Mouse (Mus musculus) mouse embryonic stem cell (cell line): ENCODE results near the gene Shc1.

ENCODE experiments used
- in situ Hi-C, 2 experiments: fragments of 300-500 bp; cut with MboI; formaldehyde crosslinking; loops; 1 replicate in 1 of 2; 3 replicates in 1 of 2; pipeline ENCODE4 v1.14.3; 2019 to 2020; ENCODE audit warnings: low sequenced_read_pairs in 2 of 2, low pct_unique_long_range_greater_than_20kb in 1 of 2, mixed read lengths in 1 of 2; ENCODE audit not compliant: unreplicated experiment in 1 of 2

The Shc1 gene

DNA sequence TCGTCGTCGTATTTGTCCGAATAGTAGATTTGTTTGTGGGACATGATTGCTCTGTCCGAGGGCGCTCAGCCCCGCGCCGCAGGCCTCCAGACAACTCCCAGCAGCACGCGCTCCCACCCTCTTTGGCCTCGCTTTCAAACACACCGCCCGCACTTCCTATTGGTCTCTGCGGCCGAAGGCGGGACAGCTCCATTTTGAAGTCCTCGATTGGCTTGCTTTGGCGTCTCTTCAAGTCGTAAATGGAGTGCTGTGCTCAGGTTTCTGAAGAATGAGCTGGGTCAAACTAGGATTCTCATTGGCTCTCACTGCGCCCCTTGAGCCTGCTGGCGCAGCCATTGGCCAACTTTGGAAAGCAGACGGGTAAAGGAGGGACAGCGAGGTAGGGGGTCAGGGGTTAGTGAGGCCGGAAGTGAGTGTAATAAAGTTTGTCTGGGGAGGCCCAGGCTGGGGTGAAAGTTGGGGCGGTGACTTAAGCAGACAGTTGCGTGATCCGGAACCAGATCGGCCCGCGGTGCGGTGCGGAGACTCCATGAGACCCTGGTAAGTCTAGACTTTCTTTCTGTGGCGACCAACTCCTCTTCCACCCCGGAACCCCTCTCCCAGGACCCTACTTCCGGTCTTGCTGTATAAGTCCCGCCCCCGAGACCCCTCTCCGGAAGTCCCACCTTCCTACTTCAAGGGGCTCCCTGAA is at the start of gene Shc1, which contains the start of gene Cks1b:
Shc1 (plus strand) TSS at position 274 of the 691 bp plus-strand sequence.
Cks1b (minus strand) TSS at position 214 of the 691 bp plus-strand sequence.
- in situ Hi-C loops = no loop called here

DNA sequence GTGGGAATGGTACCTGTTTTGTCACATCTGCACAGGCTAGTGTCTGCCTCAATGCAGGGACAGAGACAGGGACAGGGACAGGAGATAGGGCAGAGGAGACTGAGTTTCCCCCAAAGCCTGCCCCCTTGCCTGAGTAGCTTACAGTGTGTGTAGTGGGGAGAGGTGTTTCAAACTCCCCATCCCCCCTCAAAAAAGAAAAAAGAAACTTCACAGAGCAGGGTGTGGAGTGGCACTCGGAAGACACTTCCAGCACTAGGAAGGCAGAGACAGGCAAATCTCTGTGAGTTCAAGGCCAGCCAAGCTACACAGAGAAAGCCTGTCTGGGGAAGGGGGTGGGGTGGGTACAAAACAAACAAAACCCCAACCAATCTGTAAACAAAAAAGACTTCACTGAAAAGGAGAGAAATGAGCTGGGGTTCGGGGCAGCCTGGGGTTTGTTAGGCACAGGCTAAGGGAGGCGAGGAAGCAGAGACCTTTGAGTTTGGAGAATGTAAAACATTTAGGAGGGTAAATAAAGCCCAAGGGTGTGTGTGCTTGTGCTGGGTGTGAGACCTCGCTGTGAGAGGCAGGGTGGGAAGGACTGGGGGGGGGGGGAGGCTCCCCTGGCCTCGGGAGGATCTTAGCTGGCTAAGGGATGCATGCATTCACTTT is 44.5 kb upstream of the Shc1 start:
- in situ Hi-C loops = no loop called here

DNA sequence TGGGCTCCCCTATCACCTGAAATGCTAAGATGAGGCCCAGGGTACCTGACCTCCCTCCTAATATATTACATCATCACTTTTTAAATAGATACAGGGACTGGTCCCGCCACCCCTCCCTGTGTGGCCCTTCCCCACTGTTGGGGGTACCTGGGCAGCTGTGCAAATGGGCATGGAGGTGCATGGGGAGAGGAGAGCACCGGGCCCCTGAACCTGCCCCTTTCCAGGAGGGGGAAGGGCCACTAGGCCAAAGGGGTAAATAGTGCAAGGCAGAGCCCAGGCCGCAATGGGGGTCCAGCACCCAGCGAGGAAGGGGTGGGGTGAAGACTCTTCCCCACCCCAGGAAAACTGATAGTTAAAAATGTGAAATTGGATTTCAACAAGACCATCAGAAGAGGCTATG is 40.4 kb upstream of the Shc1 start:
- in situ Hi-C loops = no loop called here

DNA sequence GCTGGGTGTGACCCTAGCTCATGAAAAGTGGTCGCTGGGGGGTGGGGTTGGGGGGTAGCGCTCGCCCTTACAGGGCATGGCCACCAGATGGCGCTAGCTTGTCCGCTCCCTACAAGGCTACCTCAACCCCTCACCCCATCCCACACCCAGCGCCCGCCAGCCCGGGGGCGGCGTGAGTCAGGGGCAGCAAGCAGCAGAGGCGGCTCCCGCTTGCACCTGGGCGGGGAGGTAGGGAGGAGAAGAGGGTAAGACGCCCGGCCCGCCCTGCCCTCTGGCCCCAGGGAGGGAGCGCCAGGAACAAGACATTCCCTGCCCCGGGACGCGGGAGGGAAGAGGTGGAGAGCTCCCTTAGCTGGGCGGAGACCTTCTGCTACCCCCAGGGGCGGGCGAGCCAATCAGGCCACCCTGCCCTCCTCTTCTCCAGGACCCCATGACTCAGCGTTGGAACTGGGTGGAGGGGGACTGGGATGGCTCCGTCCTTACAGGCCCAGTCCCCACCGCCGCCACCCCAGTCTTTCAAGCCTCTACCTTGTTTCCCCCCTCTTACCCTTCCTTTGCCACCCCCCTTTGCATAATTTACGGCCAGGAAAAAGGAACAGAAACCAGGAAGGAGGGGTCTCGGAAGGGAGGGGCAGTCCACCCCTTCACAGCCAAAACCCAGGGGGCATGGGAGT is 39.7 kb upstream of the Shc1 start:
- in situ Hi-C loops = no loop called here

DNA sequence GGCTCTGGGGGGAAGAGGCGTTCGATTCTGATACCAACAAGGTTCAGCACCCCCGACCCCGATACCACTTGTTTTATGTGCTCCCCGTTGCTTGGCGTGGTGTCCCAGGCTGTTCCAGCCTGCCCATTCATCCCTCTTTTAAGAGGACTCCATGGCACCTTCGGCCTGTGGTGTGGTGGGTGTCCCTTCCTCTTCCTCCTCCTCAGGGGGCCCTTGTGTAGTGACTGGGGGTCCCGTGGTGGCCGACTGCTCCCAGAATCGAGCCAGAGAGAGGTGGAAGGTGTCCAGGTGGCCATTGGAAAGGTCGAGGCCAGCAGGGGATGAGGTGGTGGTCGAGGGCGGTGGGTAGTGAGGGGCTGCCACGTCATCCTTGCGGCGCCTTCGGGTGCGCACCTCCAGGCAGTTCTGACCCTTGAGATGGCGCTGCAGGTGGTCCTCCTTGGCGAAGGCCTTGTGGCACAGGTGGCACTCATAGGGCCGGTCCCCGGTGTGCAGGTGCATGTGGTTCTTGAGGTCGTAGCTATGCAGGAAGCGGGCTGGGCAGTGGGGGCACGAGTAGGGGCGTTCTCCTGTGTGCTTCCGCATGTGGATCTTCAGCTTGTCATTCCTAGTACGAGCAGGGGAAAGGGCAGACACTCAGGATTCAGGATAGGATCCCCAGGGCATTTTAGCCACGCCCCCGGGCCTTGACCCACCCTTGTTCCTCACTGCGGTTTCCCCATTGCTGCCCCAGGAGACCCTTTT is 38.7 kb upstream of the Shc1 start:
- in situ Hi-C loops = no loop called here

DNA sequence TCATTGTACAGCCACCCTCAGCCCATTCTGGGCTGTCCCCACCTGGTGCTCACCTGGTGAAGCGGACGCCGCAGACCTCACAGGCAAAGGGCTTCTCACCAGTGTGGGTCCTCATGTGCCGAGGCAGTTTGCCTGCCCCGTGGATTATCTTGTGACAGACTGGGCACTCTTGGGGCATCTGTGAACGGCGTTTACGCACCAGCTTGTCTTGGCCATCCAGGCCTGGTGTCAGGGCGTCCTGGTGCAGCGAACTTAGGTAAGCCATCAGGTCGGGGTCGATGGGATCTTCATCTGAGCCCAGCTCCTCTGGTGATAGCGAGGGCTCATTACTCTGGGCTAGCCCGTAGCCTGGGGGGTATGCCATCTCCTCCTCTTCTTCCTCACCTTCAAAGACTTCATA is 38.0 kb upstream of the Shc1 start:
- in situ Hi-C loops = no loop called here

DNA sequence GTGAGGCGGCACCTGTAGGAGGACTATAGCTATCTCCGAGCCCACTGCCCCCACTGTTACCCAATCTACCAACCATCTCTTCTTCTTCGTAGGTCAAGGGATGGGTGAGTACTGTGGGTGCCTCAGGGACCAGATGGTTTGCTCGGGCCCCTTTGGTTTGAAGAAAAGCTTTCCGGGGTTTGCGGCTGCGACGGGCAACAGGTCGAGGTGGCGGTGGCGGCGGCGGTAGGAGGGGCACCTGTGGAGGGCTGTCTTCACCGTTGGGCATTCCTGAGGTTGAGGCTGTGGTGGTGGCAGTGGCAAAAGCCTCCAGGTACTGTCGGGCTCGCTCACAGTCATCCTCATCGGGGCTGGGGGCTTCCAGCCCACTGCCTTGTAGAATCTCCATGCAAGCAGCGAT is 37.5 kb upstream of the Shc1 start:
- in situ Hi-C loops = no loop called here

DNA sequence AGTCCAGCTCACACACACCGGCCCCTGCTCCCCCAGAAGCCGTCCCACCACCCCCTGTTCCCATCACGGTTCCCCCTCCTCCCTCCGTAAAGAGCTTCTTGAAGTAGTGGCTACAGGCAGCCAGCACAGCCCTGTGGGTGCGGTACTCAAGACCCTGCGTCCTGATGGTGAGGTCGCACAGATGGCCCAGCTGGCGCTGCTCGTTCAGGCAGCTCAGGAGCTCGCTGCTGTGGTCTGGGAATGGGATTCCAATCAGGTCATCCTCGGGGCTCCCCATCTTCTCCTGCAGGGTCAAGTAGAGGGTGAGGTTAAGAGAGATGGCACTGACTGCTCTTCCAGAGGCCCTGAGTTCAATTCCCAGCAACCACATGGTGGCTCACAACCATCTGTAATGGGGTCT is 37.0 kb upstream of the Shc1 start:
- in situ Hi-C loops = no loop called here

DNA sequence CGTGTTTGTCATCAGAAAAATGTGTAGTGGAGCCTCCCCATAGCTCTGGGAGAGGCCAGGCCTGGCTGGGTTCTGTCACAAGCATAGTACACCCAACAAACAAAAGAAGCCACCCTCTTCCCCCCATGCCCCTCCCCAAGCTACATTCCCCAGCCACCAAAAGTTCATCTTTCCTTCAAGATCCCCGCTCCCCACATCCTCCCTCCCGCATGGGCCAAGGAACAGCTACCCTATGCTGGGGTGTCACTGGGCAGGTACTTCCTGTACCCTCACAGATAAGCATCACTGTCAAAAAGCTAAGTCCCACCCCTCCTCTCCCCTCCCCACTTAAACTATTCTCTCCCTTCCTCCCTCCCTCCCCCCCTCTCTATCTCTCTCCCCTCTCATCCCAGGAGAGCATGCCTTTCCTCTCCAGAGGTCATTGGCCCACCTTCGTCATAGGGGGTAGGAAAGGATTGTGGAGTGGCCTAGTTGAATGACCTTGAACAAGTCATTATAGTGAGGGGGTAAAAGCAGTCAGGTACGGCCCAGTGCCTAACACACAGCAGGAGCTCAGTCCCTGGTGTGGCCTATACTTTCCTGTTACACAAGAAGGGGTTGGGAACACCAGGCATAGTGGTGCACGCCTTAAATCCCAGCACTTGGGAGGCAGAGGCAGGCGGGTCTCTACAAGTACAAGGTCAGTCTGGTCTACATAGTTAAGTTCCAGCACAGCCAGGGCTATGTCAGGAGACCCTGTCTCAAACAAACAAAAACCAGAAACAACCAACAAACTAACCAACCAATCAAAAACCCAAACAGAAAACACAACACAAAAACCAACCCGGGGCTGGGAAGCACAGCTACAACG is 36.0 kb upstream of the Shc1 start:
- in situ Hi-C loops = no loop called here

DNA sequence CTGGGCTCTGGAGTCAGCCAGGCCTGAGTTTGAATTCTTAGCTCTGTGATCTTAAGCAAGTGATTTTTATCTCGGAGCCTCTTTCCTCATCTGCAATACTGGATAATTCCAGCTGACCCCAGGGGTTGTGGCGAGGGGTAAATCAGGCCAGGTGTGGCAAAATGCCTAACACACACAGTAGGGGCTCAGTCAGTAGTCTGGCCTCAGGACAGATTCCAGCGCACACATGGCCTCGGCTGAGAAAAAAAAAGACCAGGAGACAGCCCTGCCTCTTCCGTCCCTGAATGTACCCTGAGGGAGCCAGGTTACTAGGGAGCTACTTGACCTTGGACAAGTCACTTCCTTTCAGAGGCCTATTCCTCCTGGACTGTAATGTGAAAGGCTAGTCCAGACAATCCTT is 35.3 kb upstream of the Shc1 start:
- in situ Hi-C loops = no loop called here

DNA sequence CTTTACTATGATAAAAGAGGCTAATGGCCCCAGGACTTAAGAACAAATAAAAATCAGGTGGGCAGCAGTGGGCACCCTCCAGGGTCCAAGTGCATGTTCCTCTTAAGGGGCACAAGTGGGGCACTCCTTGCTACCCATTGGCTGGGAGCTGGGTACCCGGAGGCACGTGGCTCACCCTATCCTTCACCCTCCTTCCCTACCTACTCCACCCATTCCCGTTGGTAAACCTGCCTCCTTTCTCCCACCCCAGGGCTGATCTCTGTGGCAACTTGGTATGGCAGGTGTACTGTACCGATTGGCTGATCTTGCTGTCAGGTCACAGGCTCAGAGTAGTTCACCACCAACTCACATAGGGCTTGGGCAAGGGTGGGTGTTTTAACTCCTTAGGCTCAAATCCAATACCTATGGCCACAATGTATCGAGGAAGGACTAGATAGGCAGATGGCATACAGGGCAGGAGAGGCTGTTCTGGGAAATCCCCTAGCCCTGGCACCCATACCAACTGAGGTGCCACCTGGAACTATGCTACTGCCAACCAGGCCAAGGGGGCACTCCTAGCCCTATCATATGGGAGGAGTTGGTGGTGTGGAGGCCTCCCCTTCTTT is 34.5 kb upstream of the Shc1 start:
- in situ Hi-C loops = no loop called here

DNA sequence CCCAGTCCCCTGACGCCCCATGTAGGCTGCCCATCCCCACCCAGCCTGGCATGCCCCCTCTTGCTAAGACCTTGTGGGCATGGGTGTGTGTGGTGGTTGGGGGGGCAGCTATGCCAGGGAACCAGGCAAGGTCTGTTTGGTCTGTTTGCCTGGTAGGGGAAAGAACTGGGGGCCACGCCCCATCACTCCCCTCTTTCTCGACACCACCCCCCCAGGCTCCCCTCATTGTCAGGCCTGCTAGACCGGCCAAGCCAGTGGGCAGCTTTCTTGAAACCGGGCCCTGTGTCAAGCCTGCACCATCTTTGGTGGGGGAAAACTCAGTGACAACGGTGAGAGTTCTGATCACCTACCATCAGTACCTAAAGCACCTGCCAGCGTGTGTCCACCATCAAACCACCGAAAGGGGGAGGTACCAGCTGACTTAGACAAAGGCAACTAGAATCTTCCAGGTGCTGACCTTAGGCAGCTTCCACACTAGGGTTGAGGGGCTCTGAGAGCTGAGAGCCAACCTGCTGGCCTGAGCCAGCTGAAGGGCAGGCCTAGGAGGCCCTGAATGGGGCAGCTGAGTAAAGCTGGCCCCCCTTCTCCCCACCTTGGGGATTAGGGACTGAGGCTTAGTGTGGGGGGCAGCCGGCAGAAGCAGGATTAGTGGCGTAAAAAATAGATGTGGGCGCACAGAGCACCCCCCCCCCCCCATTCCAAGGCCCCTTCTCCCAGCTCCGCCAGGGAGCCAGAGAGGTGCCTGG is 33.7 kb upstream of the Shc1 start:
- in situ Hi-C loops = no loop called here

DNA sequence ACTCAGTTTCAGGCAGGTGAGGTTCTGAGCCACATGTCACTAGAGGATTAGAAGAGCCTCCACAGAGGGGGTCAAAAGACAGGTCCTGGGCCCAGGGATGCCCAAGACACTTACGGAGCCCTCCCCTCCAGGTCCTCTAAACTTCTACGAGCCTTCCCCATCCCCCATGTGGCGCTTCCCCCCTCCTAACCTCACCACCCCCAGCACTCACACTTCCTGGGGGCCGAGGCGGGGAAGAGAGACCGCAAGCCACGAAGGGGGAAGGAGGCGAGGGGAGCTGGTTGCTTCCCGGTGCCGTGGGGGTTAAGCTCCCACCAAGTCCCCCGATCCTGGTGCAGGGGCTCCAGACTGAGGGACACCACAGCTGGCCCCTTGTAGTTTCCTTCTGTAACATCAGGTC is 32.8 kb upstream of the Shc1 start:
- in situ Hi-C loops = no loop called here

DNA sequence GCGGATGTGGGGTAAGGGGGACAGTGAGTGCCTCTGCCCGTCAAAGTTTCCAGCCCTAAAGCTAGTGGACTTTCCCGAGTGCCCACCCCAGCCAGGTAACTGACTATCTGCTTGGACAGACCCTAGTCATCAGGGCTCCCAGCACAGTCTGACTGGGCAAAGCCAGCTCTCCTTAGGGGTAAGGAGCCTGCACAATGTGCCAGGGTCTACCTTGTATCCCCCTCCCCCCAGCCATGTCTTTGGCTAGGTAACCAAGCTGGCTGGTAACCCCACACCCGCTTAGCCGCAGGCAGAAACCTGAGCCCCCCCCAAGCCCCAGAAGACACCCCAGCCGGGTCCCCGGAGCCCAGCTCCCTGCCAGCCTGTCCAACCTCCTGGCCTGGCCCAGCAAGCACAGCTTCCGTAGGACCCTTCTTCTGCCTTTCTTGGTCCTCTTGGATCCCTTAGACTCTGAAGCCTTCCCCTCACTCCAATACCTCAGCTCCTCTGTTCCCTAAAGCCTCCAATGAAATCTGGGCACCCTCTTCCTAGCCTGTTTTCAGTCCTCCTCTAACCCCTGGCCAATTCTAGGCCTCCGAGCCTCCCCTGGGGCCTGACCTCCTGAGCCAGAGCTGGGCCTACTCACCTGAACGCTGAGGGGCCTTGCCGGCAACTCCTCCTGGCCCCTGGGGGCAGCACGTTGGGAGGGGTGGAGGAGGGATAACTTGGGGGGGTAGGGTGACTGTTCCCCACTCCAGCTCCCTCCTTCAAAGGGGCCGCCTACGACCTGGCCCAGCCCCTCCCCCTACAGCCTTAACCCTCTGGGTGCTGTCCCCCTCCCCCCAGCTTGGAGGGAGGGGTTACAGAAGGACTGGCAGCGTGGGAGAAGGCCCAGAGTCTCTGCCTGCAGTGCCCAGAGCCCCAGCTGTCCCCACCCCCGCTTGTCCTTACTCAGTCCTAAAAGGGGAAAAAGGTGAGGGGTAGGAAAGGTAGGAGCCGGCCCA is 31.5 kb upstream of the Shc1 start:
- in situ Hi-C loops = no loop called here

DNA sequence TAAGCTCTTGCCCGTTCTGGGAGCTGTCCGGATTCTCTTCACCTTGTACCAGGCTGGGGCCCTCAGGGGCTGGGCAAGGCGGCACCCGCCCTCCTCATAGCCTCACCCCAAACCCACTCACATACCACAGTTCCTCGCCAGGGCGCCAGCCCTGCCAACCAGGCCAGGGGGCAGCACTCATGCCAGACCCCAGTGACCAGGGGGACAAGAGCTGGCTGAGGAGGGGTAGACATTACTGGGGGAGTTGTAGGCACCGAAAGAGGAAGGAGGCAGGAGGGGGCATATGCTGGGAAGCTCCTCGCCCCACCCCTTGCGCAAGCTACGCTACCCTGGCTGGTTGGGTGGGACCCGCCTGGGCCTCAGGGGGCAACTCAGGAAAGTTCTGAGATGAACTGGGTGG is 30.6 kb upstream of the Shc1 start:
- in situ Hi-C loops = no loop called here

DNA sequence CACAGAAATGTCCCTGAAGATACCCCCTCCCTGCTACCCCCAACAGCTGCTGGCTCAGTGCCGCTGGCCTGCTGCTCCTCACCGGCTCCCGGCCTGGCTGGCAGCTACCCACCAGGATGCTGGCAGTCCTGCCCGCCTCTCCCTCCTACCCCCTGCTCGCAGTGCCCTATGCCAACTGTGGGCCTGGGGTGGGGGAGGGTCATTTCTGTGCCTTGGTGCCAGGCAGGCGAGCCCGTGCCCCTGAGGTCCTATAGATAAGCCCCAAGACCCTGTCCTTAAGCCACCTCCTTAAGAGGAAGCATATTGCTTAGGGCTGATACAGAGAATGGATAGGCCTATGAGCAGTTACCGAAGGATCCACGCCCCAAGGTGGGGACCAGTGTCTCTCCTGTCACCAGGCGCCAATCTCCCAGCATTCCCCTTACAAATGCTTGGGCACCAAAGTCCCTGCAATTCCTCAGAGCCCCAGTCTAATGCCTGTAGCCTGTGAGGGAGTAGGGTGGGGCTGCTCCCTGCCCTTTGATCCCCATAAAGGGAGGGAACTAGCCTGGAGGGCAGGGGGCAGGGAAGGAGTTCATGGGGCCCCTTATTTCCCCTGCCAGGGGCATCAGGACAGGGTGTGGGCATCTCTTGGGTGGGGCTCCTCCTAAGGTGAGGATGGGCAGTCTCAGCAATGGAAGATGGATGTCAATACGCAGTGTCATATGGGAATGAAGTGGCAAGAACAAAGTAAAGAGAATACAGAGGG is 29.9 kb upstream of the Shc1 start:
- in situ Hi-C loops = no loop called here
